ENCODE assay signal across 18 mouse cellular contexts in genomic region chr7:64906955-64907354, GRCm38 (mm10).
"Had no signal": no experiment of that assay in that cellular context is flagged by ENCODE, and none has a peak within 500 bp of the region (broad histone marks: within the 10 kb centered on the region; RNA-seq: fewer than 3 reads in every experiment).

No protein-coding gene starts in this region.

- H3K4me1 ChIP-seq: kidney, embryonic 15.5 days; liver, embryonic 13.5 days; midbrain, embryonic 12.5 days; midbrain, embryonic 15.5 days; neural tube, embryonic 13.5 days had no signal

- H3K36me3 ChIP-seq: kidney, embryonic 15.5 days; liver, embryonic 13.5 days; midbrain, embryonic 12.5 days; midbrain, embryonic 15.5 days; neural tube, embryonic 13.5 days had no signal

- H3K27ac ChIP-seq: kidney, embryonic 15.5 days; layer of hippocampus, adult 2 months; left cerebral cortex, adult 2 months; liver, embryonic 13.5 days; macrophage; midbrain, embryonic 12.5 days; midbrain, embryonic 15.5 days; neural tube, embryonic 13.5 days had no signal

- H3K27me3 ChIP-seq: kidney, embryonic 15.5 days; liver, embryonic 13.5 days; midbrain, embryonic 12.5 days; midbrain, embryonic 15.5 days; neural tube, embryonic 13.5 days had no signal

- DNase-seq: kidney, adult 2 months; kidney, postnatal 10 days; kidney, postnatal 36 days; layer of hippocampus, postnatal 36 days; liver, embryonic 13.5 days; lung, adult 2 months; retina, postnatal 1 day; right cerebral cortex, postnatal 25 days; spleen, adult 18-20 months; thymus, adult 18-20 months; thymus, postnatal 4 days had no signal

- H3K4me3 ChIP-seq: kidney, embryonic 15.5 days; layer of hippocampus, adult 2 months; left cerebral cortex, adult 2 months; liver, embryonic 13.5 days; midbrain, embryonic 12.5 days; midbrain, embryonic 15.5 days; neural tube, embryonic 13.5 days had no signal
